Mouse (Mus musculus) spleen, adult 2 months (tissue): ENCODE results near the gene Tph1. TPM values are rescaled to one million over a fixed set of nuclear protein-coding genes. Genes with fewer than 3 reads are reported as not detected.
A peak's percentile ranks its signal among the peaks of the same experiment; 100 is the strongest.

ENCODE experiments used
- DNase-seq, 2 experiments: peaks; one replicate each; pipeline versions ENCODE4 v3.0.0 to v3.0.0-alpha.2; 2012 to 2021; ENCODE audit warnings: low spot score in 2 of 2, low read depth in 1 of 2
- H3K27ac ChIP-seq: fragments of 200-500 bp; 2 replicates; pipeline ENCODE4 v1.5.1; 2012; ENCODE audit warnings: low read length, inconsistent platforms; ENCODE audit not compliant: insufficient read depth
- H3K27me3 ChIP-seq: fragments of 200-500 bp; 2 replicates; pipeline ENCODE4 v1.6.1; 2012; ENCODE audit warnings: mild to moderate bottlenecking, moderate library complexity, low read length, inconsistent platforms; ENCODE audit not compliant: control insufficient read depth, insufficient read depth
- H3K36me3 ChIP-seq: fragments of 200-500 bp; 2 replicates; pipeline ENCODE4 v1.6.1; 2012; ENCODE audit warnings: mild to moderate bottlenecking, low read length, inconsistent platforms; ENCODE audit not compliant: control insufficient read depth, insufficient read depth
- H3K4me1 ChIP-seq: fragments of 200-500 bp; 2 replicates; pipeline ENCODE4 v1.6.1; 2011; ENCODE audit warnings: inconsistent platforms; ENCODE audit not compliant: control insufficient read depth, insufficient read depth, insufficient read length
- H3K4me3 ChIP-seq: fragments of 200-500 bp; 2 replicates; pipeline ENCODE4 v1.5.1; 2011; ENCODE audit warnings: mild to moderate bottlenecking, inconsistent platforms; ENCODE audit not compliant: insufficient read depth, insufficient read length; ENCODE audit errors: extremely low read depth
- CTCF ChIP-seq: fragments of 200-500 bp; IDR thresholded peaks from 2 replicates; pipeline ENCODE4 v1.5.1; 2011; ENCODE audit warnings: mild to moderate bottlenecking, inconsistent platforms; ENCODE audit not compliant: insufficient read depth, insufficient read length, insufficient replicate concordance; ENCODE audit errors: extremely low read depth
- POLR2A ChIP-seq: fragments of 200-500 bp; IDR thresholded peaks from 2 replicates; pipeline ENCODE4 v1.6.1; 2011; ENCODE audit warnings: low read depth, low read length, inconsistent platforms
- WGBS: fragments of 180-500 bp; shearing (Covaris S2); methylation state at CpG from one replicate; pipeline ENCODE4 v1.1.7; 2018; 5-methylcytosine and 5-hydroxymethylcytosine counted together
- polyA plus RNA-seq: library from polyadenylated mRNA; depleted of rRNA; stranded (reverse); fragments of >200 nt; gene quantifications from 2 replicates; pipeline ENCODE4 v1.2.3, GENCODE M21; 2012

Tph1 gene
- polyA plus RNA-seq, 1 experiment: not detected

DNA sequence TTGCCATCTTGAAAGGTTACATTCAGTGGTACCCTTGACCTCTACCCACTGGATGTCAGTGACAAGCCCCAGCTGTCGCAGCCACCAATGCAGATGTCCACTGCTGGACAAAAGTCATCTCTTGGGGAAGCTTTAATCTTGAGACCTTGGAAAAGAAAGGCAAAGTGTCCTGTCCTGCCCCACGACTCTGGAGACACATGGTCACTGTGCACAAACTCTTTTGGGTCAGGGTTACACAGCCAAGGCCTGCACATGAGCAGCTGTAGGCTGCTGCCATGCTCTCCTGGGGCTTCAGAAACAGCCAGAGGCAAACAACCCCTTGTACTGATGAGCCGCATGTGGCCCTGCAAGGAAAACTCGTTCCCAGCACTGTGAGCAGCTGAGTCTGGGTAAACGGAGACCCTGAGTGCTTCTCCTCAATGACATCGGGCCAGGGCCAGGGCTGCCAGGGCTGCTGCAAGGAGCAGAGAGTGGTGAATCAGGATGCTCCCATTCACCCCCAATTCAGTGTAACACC is 59.9 kb downstream of the Tph1 start:
- Histone ChIP-seq H3K36me3 (0 out of 2 replicates have a peak, but pooled peaks cover 3% of the 10 kb centered on the region), H3K27ac (no peak overlapping the region), H3K4me3 (no peak overlapping the region), H3K27me3 (no peaks in the 10 kb centered on the region), H3K4me1 (peaks cover under 1% of the 10 kb centered on the region; the same call in 1 of the 2 replicates)
- DNase-seq: no peak
- WGBS: 90% methylated on average over 6 of the region's 6 CpGs
- TF ChIP-seq CTCF: no peak
- no peak for TF ChIP-seq POLR2A

DNA sequence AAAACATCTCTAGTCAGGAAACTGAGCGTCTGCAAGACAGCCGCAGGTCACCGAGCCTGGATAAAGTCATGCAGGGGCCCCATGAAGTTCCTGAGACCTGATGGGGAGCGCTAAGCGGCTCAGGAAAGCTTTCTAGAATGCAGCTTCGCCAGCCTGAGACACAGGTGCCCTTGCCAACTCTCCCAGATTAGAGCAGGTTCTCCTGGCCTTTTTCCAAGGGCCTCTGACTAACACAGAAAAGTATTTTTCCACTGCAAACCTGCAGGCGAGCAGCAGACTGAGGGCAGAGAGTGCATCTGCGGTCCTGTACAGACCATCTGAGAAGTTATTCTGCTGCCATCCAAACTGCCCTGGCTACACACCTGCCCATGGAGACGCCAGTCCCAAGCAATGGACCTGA is 60.4 kb downstream of the Tph1 start:
- TF ChIP-seq CTCF (no peak), POLR2A (no peak)
- 91% methylated on average over 9 of the region's 9 CpGs for WGBS
- H3K27me3 ChIP-seq: no peaks in the 10 kb centered on the region
- H3K27ac ChIP-seq: no peak overlapping the region
- 0 out of 2 replicates have a peak, but pooled peaks cover 3% of the 10 kb centered on the region for H3K36me3 ChIP-seq
- no peak for DNase-seq
- H3K4me1 ChIP-seq: peaks cover 3% of the 10 kb centered on the region; the same call in 1 of the 2 replicates
- H3K4me3 ChIP-seq: no peak overlapping the region

DNA sequence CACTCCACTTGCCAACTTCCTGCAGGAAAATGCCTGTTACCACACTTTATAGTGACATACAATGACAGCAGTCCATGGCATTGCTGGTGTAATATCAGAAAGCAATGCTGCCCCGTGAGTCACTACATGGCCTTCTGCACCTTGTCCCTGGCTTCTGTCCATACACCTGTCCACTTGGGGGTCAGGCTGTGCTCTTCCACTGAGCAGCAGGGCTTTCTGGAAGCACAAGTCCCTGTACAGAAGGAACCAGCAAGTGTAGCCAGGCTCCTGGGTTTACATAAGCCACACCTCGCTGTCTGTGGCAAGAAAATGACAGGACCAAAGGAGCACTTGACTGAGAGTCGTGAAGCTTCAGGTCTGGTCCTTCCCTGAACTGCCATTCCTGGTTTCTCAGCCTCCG is 63.0 kb downstream of the Tph1 start:
- no peak overlapping the region for H3K4me3 ChIP-seq
- no peak for DNase-seq
- no peak for TF ChIP-seq POLR2A
- no peak for TF ChIP-seq CTCF
- H3K4me1 ChIP-seq: peaks cover 3% of the 10 kb centered on the region; the same call in 1 of the 2 replicates
- H3K27ac ChIP-seq: no peak overlapping the region
- 0 out of 2 replicates have a peak, but pooled peaks cover 3% of the 10 kb centered on the region for H3K36me3 ChIP-seq
- WGBS: 90% methylated on average over 4 of the region's 4 CpGs
- H3K27me3 ChIP-seq: no peaks in the 10 kb centered on the region

DNA sequence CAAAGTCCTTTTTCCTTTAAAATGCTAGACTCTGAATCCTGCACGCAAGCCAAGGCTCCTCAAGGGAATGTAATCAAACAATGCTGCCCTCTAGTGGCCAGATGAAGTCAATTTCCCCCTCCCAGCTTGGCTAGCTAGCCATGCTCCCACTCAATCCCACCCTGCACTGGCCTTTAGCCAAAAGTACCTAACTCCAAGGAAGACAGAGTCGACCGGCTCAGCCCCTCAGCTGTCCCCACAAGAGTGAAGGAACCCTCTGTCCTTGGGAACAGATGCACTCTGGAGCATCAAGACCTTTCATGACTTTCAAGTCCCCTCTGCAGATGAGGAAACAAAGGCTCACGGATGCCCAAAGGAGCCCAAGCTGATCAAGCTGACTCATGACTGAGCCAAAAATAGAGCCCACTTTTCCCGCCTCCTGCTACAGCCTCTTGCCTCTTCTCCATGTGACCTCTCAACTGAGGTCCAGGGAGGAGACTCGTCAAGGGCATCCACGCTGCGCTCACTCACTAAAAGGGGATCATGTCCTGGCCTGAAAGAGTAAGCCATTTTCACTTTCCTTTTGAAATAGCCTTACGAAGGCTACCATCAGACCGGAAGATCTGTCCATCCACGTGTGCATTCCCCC is 64.8 kb downstream of the Tph1 start:
- H3K4me3 ChIP-seq: no peak overlapping the region
- 0 out of 2 replicates have a peak, but pooled peaks cover 3% of the 10 kb centered on the region for H3K36me3 ChIP-seq
- H3K4me1 ChIP-seq: peaks cover 3% of the 10 kb centered on the region; the same call in 1 of the 2 replicates
- peak; percentile 8 to 46 for DNase-seq
- TF ChIP-seq CTCF (peak; percentile 30; the same call in 1 of the 2 replicates), POLR2A (no peak)
- H3K27ac ChIP-seq: peak overlapping the region; percentile 76
- no peaks in the 10 kb centered on the region for H3K27me3 ChIP-seq
- WGBS: 43% methylated on average over 11 of the region's 11 CpGs

DNA sequence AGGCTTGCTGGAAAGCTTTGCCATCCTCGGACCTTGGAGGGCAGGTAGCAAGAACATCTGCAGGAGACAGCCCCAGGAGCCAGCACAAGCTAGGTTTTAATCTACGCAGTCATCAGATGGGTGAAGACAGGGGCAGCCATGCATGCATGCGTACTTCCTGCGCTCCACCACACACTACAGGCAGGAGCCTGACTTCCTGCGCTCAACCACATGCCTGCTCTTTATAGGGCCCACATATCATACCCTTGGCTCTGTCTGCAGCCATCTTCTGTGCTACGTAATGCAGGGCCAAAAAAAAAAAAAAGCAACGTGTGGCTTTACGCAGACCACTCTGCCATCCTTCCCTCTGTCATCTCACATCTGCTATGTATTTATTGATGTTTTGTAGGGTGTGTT is 65.3 kb downstream of the Tph1 start:
- Histone ChIP-seq H3K36me3 (0 out of 2 replicates have a peak, but pooled peaks cover 2% of the 10 kb centered on the region), H3K27me3 (no peaks in the 10 kb centered on the region), H3K4me3 (no peak overlapping the region), H3K4me1 (peaks cover 3% of the 10 kb centered on the region; the same call in 1 of the 2 replicates), H3K27ac (peak overlapping the region; percentile 76)
- peak; percentile 72 to 80 for DNase-seq
- TF ChIP-seq CTCF (no peak), POLR2A (no peak)
- 20% methylated on average over 8 of the region's 8 CpGs for WGBS

DNA sequence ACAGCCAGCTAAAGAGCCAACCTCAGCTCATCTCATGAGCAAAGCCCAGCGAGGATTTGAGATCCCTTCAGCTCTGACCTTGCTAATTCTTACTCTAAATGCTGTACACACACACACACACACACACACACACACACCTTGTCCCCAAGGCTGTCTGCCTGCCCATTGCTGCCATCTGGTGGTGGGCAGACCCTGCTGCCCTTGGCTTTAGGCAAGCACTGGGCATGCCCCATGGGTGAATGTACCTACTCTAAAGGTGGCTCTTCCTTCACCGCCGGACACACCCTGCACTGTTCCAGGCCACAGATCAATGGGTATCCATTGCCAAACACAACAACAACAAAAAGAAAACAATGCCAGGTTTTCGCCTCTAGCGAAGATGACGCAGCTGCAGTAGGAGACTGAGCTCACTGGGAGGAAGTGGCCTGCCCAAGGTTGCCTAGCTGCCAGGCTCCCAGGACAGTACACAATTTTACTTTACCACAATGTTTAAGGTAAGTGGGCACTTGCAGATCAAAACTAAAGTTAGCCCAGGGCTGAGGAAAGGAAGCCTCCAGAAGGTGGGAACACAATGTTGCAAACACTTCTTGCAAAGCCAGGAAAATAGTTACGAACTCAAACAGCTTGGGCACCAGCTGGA is 65.8 kb downstream of the Tph1 start:
- no peaks in the 10 kb centered on the region for H3K36me3 ChIP-seq
- TF ChIP-seq POLR2A: no peak
- TF ChIP-seq CTCF: peak; percentile 84
- no peak overlapping the region for H3K4me3 ChIP-seq
- WGBS: 40% methylated on average over 7 of the region's 7 CpGs
- H3K27me3 ChIP-seq: no peaks in the 10 kb centered on the region
- peak; percentile 65 to 83 for DNase-seq
- peaks cover 3% of the 10 kb centered on the region; the same call in 1 of the 2 replicates for H3K4me1 ChIP-seq
- H3K27ac ChIP-seq: peak overlapping the region; percentile 76
